Mouse (Mus musculus) ES-E14 (cell line): ENCODE data around the gene Tbc1d24. TPM values are rescaled to one million over a fixed set of nuclear protein-coding genes. Genes with fewer than 3 reads are reported as not detected.

ENCODE experiments used
- DNase-seq: peaks from one replicate; pipeline ENCODE4 v3.0.0-alpha.2; 2013; ENCODE audit warnings: low read depth, low spot score
- H3K27ac ChIP-seq: 2 replicates; pipeline ENCODE4 v1.5.1; 2012; ENCODE audit warnings: low read depth, mild to moderate bottlenecking, low read length, moderate library complexity, mixed read lengths; ENCODE audit not compliant: poor library complexity, insufficient read depth, severe bottlenecking
- H3K36me3 ChIP-seq: 2 replicates; pipeline ENCODE4 v1.6.1; 2012; ENCODE audit warnings: mild to moderate bottlenecking, low read length, moderate library complexity, mixed read lengths; ENCODE audit not compliant: control insufficient read depth, poor library complexity, insufficient read depth, severe bottlenecking
- H3K4me1 ChIP-seq, 2 experiments: fragments of 150-350 bp in 1 of 2; sonication (generic) in 1 of 2; 2 replicates each; pipeline ENCODE4 v1.6.1; 2012; ENCODE audit warnings: low read length in 2 of 2, mild to moderate bottlenecking in 1 of 2, mixed read lengths in 1 of 2; ENCODE audit not compliant: control insufficient read depth in 2 of 2, insufficient read depth in 2 of 2, poor library complexity in 1 of 2
- H3K4me3 ChIP-seq, 2 experiments: fragments of 150-350 bp in 1 of 2; sonication (generic) in 1 of 2; 2 replicates each; pipeline ENCODE4 v1.5.1; 2012; ENCODE audit warnings: low read length in 2 of 2, low read depth in 1 of 2, mild to moderate bottlenecking in 1 of 2, mixed read lengths in 1 of 2; ENCODE audit not compliant: insufficient read depth in 1 of 2, poor library complexity in 1 of 2, severe bottlenecking in 1 of 2
- H3K9ac ChIP-seq: 2 replicates; pipeline ENCODE4 v1.6.1; 2012; ENCODE audit warnings: low read depth, mild to moderate bottlenecking, low read length, mixed read lengths; ENCODE audit not compliant: poor library complexity, insufficient read depth, severe bottlenecking
- H3K9me3 ChIP-seq: fragments of 150-350 bp; sonication (generic); 2 replicates; pipeline ENCODE4 v1.6.1; 2012; ENCODE audit warnings: low read depth, mild to moderate bottlenecking, low read length; ENCODE audit not compliant: control insufficient read depth, insufficient read depth
- CHD2 ChIP-seq: IDR thresholded peaks from 2 replicates; pipeline ENCODE4 v1.6.1; 2014; ENCODE audit warnings: mild to moderate bottlenecking, low read depth, low read length, inconsistent platforms
- HCFC1 ChIP-seq: IDR thresholded peaks from 2 replicates; pipeline ENCODE4 v1.6.1; 2012; ENCODE audit warnings: low read length, inconsistent platforms, borderline replicate concordance; ENCODE audit not compliant: insufficient read depth
- MAFK ChIP-seq: IDR thresholded peaks from 2 replicates; pipeline ENCODE4 v1.6.1; 2014; ENCODE audit warnings: mild to moderate bottlenecking, low read depth, low read length, inconsistent platforms; ENCODE audit not compliant: insufficient read depth
- ZC3H11A ChIP-seq: IDR thresholded peaks from 2 replicates; pipeline ENCODE4 v1.6.1; 2012; ENCODE audit warnings: low read depth, mild to moderate bottlenecking, inconsistent platforms, low read length, borderline replicate concordance
- ZNF384 ChIP-seq: IDR thresholded peaks from 2 replicates; pipeline ENCODE4 v1.6.1; 2012; ENCODE audit warnings: low read depth, low read length, inconsistent platforms
- in situ Hi-C, 2 experiments: fragments of 600-800 bp; cut with MboI; formaldehyde crosslinking; loops; one replicate each; pipeline ENCODE4 v1.15.1; 2025; ENCODE audit warnings: low sequenced_read_pairs in 2 of 2, inconsistent platforms in 1 of 2; ENCODE audit not compliant: unreplicated experiment in 2 of 2
- total RNA-seq: library from RNA; depleted of rRNA; stranded (reverse); fragments of 300-350 nt; gene quantifications from 2 replicates; pipeline ENCODE4 v1.2.3, GENCODE M21; 2012

The Tbc1d24 gene
- total RNA-seq, 1 experiment: 14.1 TPM

- H3K9me3 ChIP-seq: no peaks in the 10 kb centered on the region
- no peak overlapping the region for H3K27ac ChIP-seq
- H3K9ac ChIP-seq: no peak overlapping the region
- peak; percentile 38 for DNase-seq
- TF ChIP-seq ZNF384 (no peak), HCFC1 (no peak), MAFK (no peak), ZC3H11A (no peak), CHD2 (no peak)
- peak overlapping the region in 1 of 2 experiments; percentile 90; a peak in 1 of 4 replicates for H3K4me3 ChIP-seq
- H3K36me3 ChIP-seq: peaks cover 30% of the 10 kb centered on the region
- peaks cover 0 to 2% of the 10 kb centered on the region in 2 experiments; a peak in 1 of 4 replicates for H3K4me1 ChIP-seq
- in situ Hi-C loops: no loop called here
Measured at GRCm38 (mm10) chr17:24248641-24249040, 43.3 kb upstream of the Tbc1d24 start.

GRCm38 (mm10) chr17:24244061-24244460 is 38.7 kb upstream of the Tbc1d24 start:
- TF ChIP-seq CHD2: no peak
- no peak for TF ChIP-seq ZNF384
- TF ChIP-seq ZC3H11A: no peak
- TF ChIP-seq MAFK: no peak
- no peak for TF ChIP-seq HCFC1
- no peaks in the 10 kb centered on the region for H3K9me3 ChIP-seq
- no peak for DNase-seq
- H3K9ac ChIP-seq: no peak overlapping the region
- H3K4me1 ChIP-seq: no peaks in the 10 kb centered on the region
- H3K27ac ChIP-seq: no peak overlapping the region; the same call in 1 of the 2 replicates
- H3K4me3 ChIP-seq: no peak overlapping the region
- in situ Hi-C loops: no loop called here
- peaks cover 71% of the 10 kb centered on the region for H3K36me3 ChIP-seq

- Histone ChIP-seq H3K9ac (no peak overlapping the region), H3K36me3 (peaks cover 76% of the 10 kb centered on the region), H3K9me3 (no peaks in the 10 kb centered on the region), H3K4me3 (no peak overlapping the region), H3K4me1 (no peaks in the 10 kb centered on the region), H3K27ac (no peak overlapping the region)
- in situ Hi-C loops: no loop called here
- no peak for TF ChIP-seq MAFK
- no peak for TF ChIP-seq CHD2
- TF ChIP-seq ZC3H11A: no peak
- no peak for TF ChIP-seq ZNF384
- TF ChIP-seq HCFC1: no peak
- DNase-seq: peak; percentile 42
Measured at GRCm38 (mm10) chr17:24243311-24243969, 38.1 kb upstream of the Tbc1d24 start.

GRCm38 (mm10) chr17:24236921-24237320 is 31.6 kb upstream of the Tbc1d24 start:
- Histone ChIP-seq H3K4me1 (no peaks in the 10 kb centered on the region), H3K36me3 (peaks cover 85% of the 10 kb centered on the region), H3K9ac (no peak overlapping the region), H3K9me3 (no peaks in the 10 kb centered on the region), H3K27ac (no peak overlapping the region), H3K4me3 (no peak overlapping the region)
- DNase-seq: no peak
- in situ Hi-C loops: no loop called here
- no peak for TF ChIP-seq HCFC1
- no peak for TF ChIP-seq ZC3H11A
- TF ChIP-seq CHD2: no peak
- no peak for TF ChIP-seq ZNF384
- TF ChIP-seq MAFK: no peak
